In genomic region chr3:154536134-154536533, GRCm38 (mm10) we compare ENCODE assay signal across 24 mouse cellular contexts.
DNase-seq lines count a peak whose midpoint lies in the region; ATAC-seq and TF ChIP-seq lines count a peak whose summit lies in the region.
"Had no signal": no experiment of that assay in that cellular context is flagged by ENCODE, and none has a peak within 500 bp of the region (broad histone marks: within the 10 kb centered on the region; RNA-seq: fewer than 3 reads in every experiment).

No protein-coding gene starts in this region.

- TF ChIP-seq CTCF in stomach, postnatal 0 days (IDR thresholded peaks at IDR 0.05; ENCODE audit: low read depth) = no peak
- TF ChIP-seq CTCF in liver, postnatal 0 days (IDR thresholded peaks at IDR 0.05; ENCODE audit: low read depth) = no peak

- no peaks in the 10 kb centered on the region for H3K9me3 ChIP-seq in embryonic facial prominence, embryonic 14.5 days (ENCODE audit: control insufficient read depth, low read length)
- H3K9me3 ChIP-seq in embryonic facial prominence, embryonic 10.5 days = no peaks in the 10 kb centered on the region
- no peaks in the 10 kb centered on the region for H3K9me3 ChIP-seq in stomach, embryonic 14.5 days (ENCODE audit: control insufficient read depth, low read depth, low read length)
- no peaks in the 10 kb centered on the region for H3K9me3 ChIP-seq in stomach, postnatal 0 days (ENCODE audit: control insufficient read depth, low read length)
- H3K9me3 ChIP-seq in stomach, embryonic 15.5 days = no peaks in the 10 kb centered on the region
- H3K9me3 ChIP-seq in liver, postnatal 0 days (ENCODE audit: low read length) = no peaks in the 10 kb centered on the region
- H3K9me3 ChIP-seq in liver, embryonic 11.5 days (ENCODE audit: control insufficient read depth, low read length) = no peaks in the 10 kb centered on the region
- H3K9me3 ChIP-seq: embryonic facial prominence, embryonic 13.5 days; forebrain, embryonic 13.5 days; forebrain, embryonic 15.5 days had no signal

- peak; percentile 28 for DNase-seq in embryonic facial prominence, embryonic 14.5 days (ENCODE audit: low spot score)
- no peak for DNase-seq in embryonic facial prominence, embryonic 10.5 days (ENCODE audit: low spot score)
- DNase-seq in stomach, postnatal 0 days (ENCODE audit: low spot score) = no peak
- no peak for DNase-seq in liver, postnatal 0 days
- DNase-seq in liver, embryonic 11.5 days (ENCODE audit: low spot score) = no peak
- DNase-seq: adrenal gland, adult 8-10 months; adrenal gland, postnatal 14 days; adrenal gland, postnatal 36 days; B cell, adult 2 months; cerebellum, adult 11-12 months; cerebellum, adult 2 months; cerebellum, adult 9-10 months; cerebellum, postnatal 10 days; cerebellum, postnatal 25 days had no signal

- no peaks in the 10 kb centered on the region; the same call in 1 of the 2 replicates for H3K4me1 ChIP-seq in embryonic facial prominence, embryonic 14.5 days (ENCODE audit: control insufficient read depth, insufficient read depth, low read length)
- peaks cover 6% of the 10 kb centered on the region; the same call in 1 of the 2 replicates for H3K4me1 ChIP-seq in embryonic facial prominence, embryonic 10.5 days
- H3K4me1 ChIP-seq in stomach, embryonic 14.5 days (ENCODE audit: control insufficient read depth, insufficient read depth, low read length) = no peaks in the 10 kb centered on the region
- no peaks in the 10 kb centered on the region for H3K4me1 ChIP-seq in stomach, postnatal 0 days (replicated peaks; ENCODE audit: control insufficient read depth, insufficient read depth)
- H3K4me1 ChIP-seq in stomach, embryonic 15.5 days = 0 out of 2 replicates have a peak, but pooled peaks cover 2% of the 10 kb centered on the region
- H3K4me1 ChIP-seq in liver, postnatal 0 days (ENCODE audit: insufficient read depth) = no peaks in the 10 kb centered on the region
- no peaks in the 10 kb centered on the region for H3K4me1 ChIP-seq in liver, embryonic 11.5 days (replicated peaks; ENCODE audit: control insufficient read depth, insufficient read depth, low read length)
- H3K4me1 ChIP-seq: forebrain, embryonic 13.5 days; forebrain, embryonic 15.5 days had no signal

- no peak for TF ChIP-seq EP300 in stomach, postnatal 0 days (optimal IDR thresholded peaks at IDR 0.05)
- no peak for TF ChIP-seq EP300 in liver, postnatal 0 days (IDR thresholded peaks at IDR 0.05; ENCODE audit: low read depth)

- 70% methylated on average over 5 of the region's 5 CpGs for WGBS in embryonic facial prominence, embryonic 14.5 days
- WGBS in embryonic facial prominence, embryonic 10.5 days = 86% methylated on average over 5 of the region's 5 CpGs
- WGBS in stomach, embryonic 14.5 days = 51% methylated on average over 5 of the region's 5 CpGs
- WGBS in stomach, postnatal 0 days = 52% methylated on average over 5 of the region's 5 CpGs
- 48% methylated on average over 5 of the region's 5 CpGs for WGBS in stomach, embryonic 15.5 days
- 71% methylated on average over 5 of the region's 5 CpGs for WGBS in liver, postnatal 0 days (ENCODE audit: insufficient replicate concordance)
- WGBS in liver, embryonic 11.5 days = 74% methylated on average over 5 of the region's 5 CpGs

- no peak overlapping the region for H3K27ac ChIP-seq in embryonic facial prominence, embryonic 14.5 days (replicated peaks; ENCODE audit: low read depth, low read length)
- no peak overlapping the region for H3K27ac ChIP-seq in embryonic facial prominence, embryonic 10.5 days (replicated peaks)
- no peak overlapping the region; the same call in 1 of the 2 replicates for H3K27ac ChIP-seq in stomach, embryonic 14.5 days (ENCODE audit: low read length)
- no peak overlapping the region for H3K27ac ChIP-seq in stomach, postnatal 0 days (replicated peaks)
- H3K27ac ChIP-seq in stomach, embryonic 15.5 days = no peak overlapping the region
- H3K27ac ChIP-seq in liver, postnatal 0 days (ENCODE audit: low read depth) = no peak overlapping the region
- no peak overlapping the region for H3K27ac ChIP-seq in liver, embryonic 11.5 days (ENCODE audit: low read depth, low read length)
- H3K27ac ChIP-seq: embryonic facial prominence, embryonic 13.5 days; forebrain, embryonic 13.5 days; forebrain, embryonic 15.5 days had no signal

- no peaks in the 10 kb centered on the region for H3K36me3 ChIP-seq in embryonic facial prominence, embryonic 14.5 days (ENCODE audit: control insufficient read depth, insufficient read depth, low read length)
- H3K36me3 ChIP-seq in embryonic facial prominence, embryonic 10.5 days (replicated peaks) = no peaks in the 10 kb centered on the region
- H3K36me3 ChIP-seq in stomach, embryonic 14.5 days (ENCODE audit: control insufficient read depth, insufficient read depth, low read length) = no peaks in the 10 kb centered on the region
- H3K36me3 ChIP-seq in stomach, postnatal 0 days (ENCODE audit: control insufficient read depth, insufficient read depth, low read length) = no peaks in the 10 kb centered on the region
- H3K36me3 ChIP-seq in stomach, embryonic 15.5 days = no peaks in the 10 kb centered on the region
- H3K36me3 ChIP-seq in liver, postnatal 0 days (replicated peaks; ENCODE audit: insufficient read depth, low read length) = no peaks in the 10 kb centered on the region
- H3K36me3 ChIP-seq in liver, embryonic 11.5 days (ENCODE audit: control insufficient read depth, insufficient read depth, low read length) = no peaks in the 10 kb centered on the region
- H3K36me3 ChIP-seq: embryonic facial prominence, embryonic 13.5 days; forebrain, embryonic 15.5 days; G1E had no signal

- no peak overlapping the region for H3K9ac ChIP-seq in embryonic facial prominence, embryonic 14.5 days (ENCODE audit: low read depth, low read length)
- H3K9ac ChIP-seq in stomach, embryonic 14.5 days (replicated peaks; ENCODE audit: low read depth, low read length) = no peak overlapping the region
- no peak overlapping the region for H3K9ac ChIP-seq in stomach, postnatal 0 days (ENCODE audit: low read length)
- no peak overlapping the region for H3K9ac ChIP-seq in stomach, embryonic 15.5 days
- no peak overlapping the region for H3K9ac ChIP-seq in liver, postnatal 0 days (replicated peaks)
- no peak overlapping the region for H3K9ac ChIP-seq in liver, embryonic 11.5 days (ENCODE audit: low read depth, low read length)
- H3K9ac ChIP-seq: embryonic facial prominence, embryonic 13.5 days; forebrain, embryonic 13.5 days; forebrain, embryonic 15.5 days had no signal

- peak; percentile 38; the same call in 1 of the 2 replicates for ATAC-seq in embryonic facial prominence, embryonic 14.5 days (ENCODE audit: low read depth)
- peak; percentile 42; the same call in 1 of the 2 replicates for ATAC-seq in stomach, embryonic 14.5 days (ENCODE audit: insufficient number of reproducible peaks, insufficient read depth, low FRiP score, low read depth)
- ATAC-seq in stomach, postnatal 0 days (ENCODE audit: low FRiP score, low TSS enrichment) = no peak
- peak; percentile 19; the same call in 1 of the 2 replicates for ATAC-seq in stomach, embryonic 15.5 days (ENCODE audit: insufficient read depth, low FRiP score, low read depth)
- no peak for ATAC-seq in liver, postnatal 0 days
- ATAC-seq in liver, embryonic 11.5 days (replicated peaks; ENCODE audit: low FRiP score) = no peak
- ATAC-seq: activated CD4-positive, CD25-positive, alpha-beta regulatory T cell, adult 4 months; CD4-positive, CD25-positive, alpha-beta regulatory T cell, adult 4 months; forebrain, embryonic 13.5 days; forebrain, embryonic 15.5 days; Patski had no signal

- H3K4me2 ChIP-seq in embryonic facial prominence, embryonic 14.5 days (ENCODE audit: low read depth, low read length) = no peak overlapping the region
- no peak overlapping the region for H3K4me2 ChIP-seq in stomach, embryonic 14.5 days (replicated peaks; ENCODE audit: low read depth, low read length)
- H3K4me2 ChIP-seq in stomach, postnatal 0 days (replicated peaks; ENCODE audit: low read depth) = no peak overlapping the region
- H3K4me2 ChIP-seq in stomach, embryonic 15.5 days = no peak overlapping the region
- no peak overlapping the region for H3K4me2 ChIP-seq in liver, postnatal 0 days (ENCODE audit: low read depth, low read length)
- no peak overlapping the region for H3K4me2 ChIP-seq in liver, embryonic 11.5 days
- H3K4me2 ChIP-seq: embryonic facial prominence, embryonic 13.5 days; forebrain, embryonic 13.5 days; forebrain, embryonic 15.5 days had no signal

- H3K4me3 ChIP-seq in embryonic facial prominence, embryonic 14.5 days (ENCODE audit: low read depth, low read length) = no peak overlapping the region
- H3K4me3 ChIP-seq in embryonic facial prominence, embryonic 10.5 days = no peak overlapping the region
- no peak overlapping the region for H3K4me3 ChIP-seq in stomach, embryonic 14.5 days (ENCODE audit: low read depth, low read length)
- no peak overlapping the region for H3K4me3 ChIP-seq in stomach, postnatal 0 days (ENCODE audit: low read depth, low read length)
- no peak overlapping the region for H3K4me3 ChIP-seq in stomach, embryonic 15.5 days (replicated peaks)
- H3K4me3 ChIP-seq in liver, postnatal 0 days (ENCODE audit: low read depth, low read length) = no peak overlapping the region
- H3K4me3 ChIP-seq in liver, embryonic 11.5 days (ENCODE audit: low read depth, low read length) = no peak overlapping the region
- H3K4me3 ChIP-seq: embryonic facial prominence, embryonic 13.5 days; forebrain, embryonic 13.5 days; forebrain, embryonic 15.5 days had no signal

- H3K27me3 ChIP-seq in embryonic facial prominence, embryonic 14.5 days (replicated peaks; ENCODE audit: control insufficient read depth, insufficient read depth, low read length) = no peaks in the 10 kb centered on the region
- no peaks in the 10 kb centered on the region for H3K27me3 ChIP-seq in embryonic facial prominence, embryonic 10.5 days (replicated peaks; ENCODE audit: low read depth, poor library complexity, severe bottlenecking)
- 0 out of 2 replicates have a peak, but pooled peaks cover 2% of the 10 kb centered on the region for H3K27me3 ChIP-seq in stomach, embryonic 14.5 days (ENCODE audit: control insufficient read depth, insufficient read depth, low read length)
- H3K27me3 ChIP-seq in stomach, postnatal 0 days (ENCODE audit: control insufficient read depth, insufficient read depth, low read length) = no peaks in the 10 kb centered on the region
- H3K27me3 ChIP-seq in stomach, embryonic 15.5 days (replicated peaks) = no peaks in the 10 kb centered on the region
- H3K27me3 ChIP-seq in liver, postnatal 0 days (ENCODE audit: insufficient read depth, low read length) = no peaks in the 10 kb centered on the region
- H3K27me3 ChIP-seq in liver, embryonic 11.5 days (replicated peaks; ENCODE audit: control insufficient read depth, insufficient read depth, low read length) = no peaks in the 10 kb centered on the region
- H3K27me3 ChIP-seq: CH12.LX; embryonic facial prominence, embryonic 13.5 days; forebrain, embryonic 13.5 days; forebrain, embryonic 15.5 days had no signal

Comparison
In these comparisons a context has a peak if more than half of its experiments do, and no peak if none do; other contexts are left out.
1. ATAC-seq: peak in embryonic facial prominence, embryonic 14.5 days (single experiment), stomach, embryonic 14.5 days (single experiment) and stomach, embryonic 15.5 days (single experiment); none in stomach, postnatal 0 days (single experiment), liver, postnatal 0 days (single experiment) and liver, embryonic 11.5 days (single experiment).